Comparison of ENCODE assay signal across 20 mouse cellular contexts in the genomic region with DNA sequence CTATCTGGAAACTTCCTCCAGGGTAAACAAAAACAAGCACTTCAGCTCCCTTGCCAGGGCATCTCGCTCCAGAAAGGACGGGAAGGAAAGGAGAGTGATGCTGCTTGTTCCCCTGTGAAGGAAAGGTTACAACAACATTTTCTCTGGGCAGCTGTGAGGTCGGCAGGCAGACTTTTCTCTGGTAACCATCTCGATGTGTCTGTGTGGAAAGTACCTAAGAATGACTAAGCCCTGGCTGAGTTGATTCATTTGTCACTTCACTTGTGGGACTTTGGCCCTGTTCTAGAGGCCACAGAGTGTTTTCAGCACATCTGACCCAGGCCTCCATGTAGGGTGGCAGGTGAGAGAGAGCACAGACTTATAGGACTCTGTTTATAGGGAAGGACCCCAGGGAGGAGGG.
DNase-seq lines count a peak whose midpoint lies in the region; TF ChIP-seq lines count a peak whose summit lies in the region.
"Had no signal": no experiment of that assay in that cellular context is flagged by ENCODE, and none has a peak within 500 bp of the region (broad histone marks: within the 10 kb centered on the region; RNA-seq: fewer than 3 reads in every experiment).

No protein-coding gene starts in this region.

- peak; percentile 55 to 72 for DNase-seq in heart, adult 18-20 months
- DNase-seq in heart, postnatal 10 days, result no peak
- DNase-seq in kidney, adult 9 months, result peak; percentile 9
- DNase-seq in kidney, adult 8-10 months, result no peak
- DNase-seq in Muller cell, postnatal 12 days (ENCODE audit: inconsistent ontology term), result peak; percentile 35
- DNase-seq in embryo, embryonic 9.5 days (ENCODE audit: extremely low spot score), result no peak
- DNase-seq in left cerebral cortex, adult 9 months (ENCODE audit: low spot score in 2 of 2), result no peak
- DNase-seq: cerebellum, postnatal 10 days; kidney, postnatal 4 days; right cerebral cortex, postnatal 14 days; thymus, postnatal 36 days had no signal

- no peaks in the 10 kb centered on the region for H3K27me3 ChIP-seq in myocyte (ENCODE audit: control insufficient read depth, insufficient read depth, insufficient read length)
- H3K27me3 ChIP-seq: embryonic facial prominence, embryonic 15.5 days; forebrain, embryonic 12.5 days; heart, embryonic 15.5 days; intestine, embryonic 15.5 days; liver, embryonic 15.5 days; neural tube, embryonic 13.5 days had no signal

- H3ac ChIP-seq in myocyte (ENCODE audit: control insufficient read depth, insufficient read length), result no peak overlapping the region

- intact Hi-C loops in heart, postnatal 10 days (cut with DNase I), result no loop called here

- no peaks in the 10 kb centered on the region for H3K36me3 ChIP-seq in myocyte (ENCODE audit: control insufficient read depth, insufficient read depth)
- H3K36me3 ChIP-seq: embryonic facial prominence, embryonic 15.5 days; forebrain, embryonic 12.5 days; heart, embryonic 15.5 days; intestine, embryonic 15.5 days; liver, embryonic 15.5 days; neural tube, embryonic 13.5 days had no signal

- H3K4me3 ChIP-seq in myocyte, result no peak overlapping the region
- H3K4me3 ChIP-seq: embryonic facial prominence, embryonic 15.5 days; forebrain, embryonic 12.5 days; heart, embryonic 15.5 days; intestine, embryonic 15.5 days; liver, embryonic 15.5 days; neural tube, embryonic 13.5 days had no signal

- no peak for TF ChIP-seq POLR2A in myocyte (IDR thresholded peaks at IDR 0.05; ENCODE audit: insufficient read length, low read depth)

- peak overlapping the region; percentile 12 for H3K4me2 ChIP-seq in myocyte (ENCODE audit: low read depth)
- H3K4me2 ChIP-seq: embryonic facial prominence, embryonic 15.5 days; forebrain, embryonic 12.5 days; heart, embryonic 15.5 days; hindbrain, embryonic 14.5 days; intestine, embryonic 15.5 days; liver, embryonic 15.5 days; midbrain, embryonic 11.5 days; neural tube, embryonic 13.5 days had no signal

- no peaks in the 10 kb centered on the region for H3K79me2 ChIP-seq in myocyte (ENCODE audit: control insufficient read depth, insufficient read depth)

TF ChIP-seq in myocyte, 11 proteins besides CTCF, POLR2A, EP300 and RAD21:
- no peak for TF ChIP-seq REST (IDR thresholded peaks at IDR 0.05; ENCODE audit: insufficient read depth, insufficient read length)
- TF ChIP-seq MYOG (IDR thresholded peaks at IDR 0.05; ENCODE audit: control insufficient read depth in 1 of 3, insufficient read depth in 1 of 3, insufficient read length in 2 of 3, low read depth in 2 of 3), result no peak

Comparison
In these comparisons a context has a peak if more than half of its experiments do, and no peak if none do; other contexts are left out.
1. DNase-seq: peak in heart, adult 18-20 months (2 of 2), kidney, adult 9 months (single experiment) and Muller cell, postnatal 12 days (single experiment); none in heart, postnatal 10 days (0 of 2), kidney, adult 8-10 months (0 of 2), embryo, embryonic 9.5 days (single experiment) and left cerebral cortex, adult 9 months (0 of 2).